Mouse (Mus musculus) 3134 (cell line): Measurements from ENCODE around the gene Abcb9.

Experiments used
- DNase-seq: peaks from one replicate; pipeline ENCODE4 v3.0.0-alpha.2; 2011; ENCODE audit warnings: low spot score; ENCODE audit not compliant: insufficient read length; ENCODE audit errors: extremely low read depth

Abcb9 gene

DNA sequence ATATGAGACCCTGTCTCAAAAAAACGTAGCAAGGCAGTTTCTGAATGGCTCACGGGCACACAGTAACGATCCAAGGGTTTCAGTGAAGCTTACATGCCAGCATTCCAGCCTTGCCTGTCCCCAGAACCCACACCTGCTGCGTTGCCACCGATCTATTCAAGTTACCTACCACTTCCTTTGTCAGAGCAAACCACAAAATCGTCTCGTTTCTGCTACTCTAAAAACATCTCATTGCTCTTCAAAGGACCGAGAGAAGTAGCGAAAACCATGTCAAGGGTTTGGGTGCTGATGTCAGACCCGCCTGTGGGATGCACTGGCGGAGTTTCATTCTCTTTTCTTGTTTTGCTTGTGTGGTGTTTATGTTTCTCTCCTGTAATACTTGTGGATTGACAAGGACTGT lies 61.1 kb downstream of the Abcb9 start:
- DNase-seq: no peak

GRCm38 (mm10) chr5:124032001-124032508 lies 63.5 kb downstream of the Abcb9 start, which contains the start of gene Vps37b:
Gene Vps37b, minus strand, starts transcription at chr5:124032270.
- DNase-seq: peak; percentile 95

- peak; percentile 57 for DNase-seq
Measured at GRCm38 (mm10) chr5:124031068-124031955, 64.3 kb downstream of the Abcb9 start.

DNA sequence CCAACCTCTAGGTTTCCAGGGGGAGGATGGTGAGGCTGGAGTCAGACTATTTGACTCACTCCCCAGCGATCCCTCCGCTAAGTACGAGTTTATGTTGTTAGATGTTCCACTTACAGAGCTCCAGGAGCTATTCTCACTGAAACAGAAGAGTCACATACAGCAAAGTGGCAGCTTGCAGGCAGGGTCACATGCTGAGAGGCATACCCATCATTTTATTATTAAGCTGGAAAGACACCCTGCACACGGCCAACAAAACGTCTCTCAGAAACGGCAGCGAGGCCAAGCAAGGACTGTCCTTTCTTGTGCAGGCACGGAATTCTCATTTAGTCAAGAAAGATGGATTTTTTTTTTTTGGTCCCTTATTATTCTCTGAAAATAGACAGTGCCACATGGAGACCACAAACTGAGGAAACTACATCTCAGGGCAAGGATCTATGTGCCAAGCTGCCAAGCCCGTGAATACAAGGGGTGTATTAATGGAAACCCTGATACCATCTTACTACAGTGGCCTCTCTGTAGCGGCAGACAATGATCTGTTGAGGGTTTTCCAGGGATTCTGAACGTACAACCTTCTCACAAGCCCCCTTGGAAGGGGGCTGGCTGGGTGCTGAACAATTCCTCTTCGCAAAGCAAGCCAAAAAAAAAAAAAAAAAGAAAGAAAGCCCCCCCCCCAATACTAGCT lies 65.1 kb downstream of the Abcb9 start:
- no peak for DNase-seq

- peak; percentile 60 for DNase-seq
Measured at GRCm38 (mm10) chr5:124029220-124030035, 66.2 kb downstream of the Abcb9 start.

- no peak for DNase-seq
Measured at GRCm38 (mm10) chr5:124028680-124029079, 66.9 kb downstream of the Abcb9 start.

DNA sequence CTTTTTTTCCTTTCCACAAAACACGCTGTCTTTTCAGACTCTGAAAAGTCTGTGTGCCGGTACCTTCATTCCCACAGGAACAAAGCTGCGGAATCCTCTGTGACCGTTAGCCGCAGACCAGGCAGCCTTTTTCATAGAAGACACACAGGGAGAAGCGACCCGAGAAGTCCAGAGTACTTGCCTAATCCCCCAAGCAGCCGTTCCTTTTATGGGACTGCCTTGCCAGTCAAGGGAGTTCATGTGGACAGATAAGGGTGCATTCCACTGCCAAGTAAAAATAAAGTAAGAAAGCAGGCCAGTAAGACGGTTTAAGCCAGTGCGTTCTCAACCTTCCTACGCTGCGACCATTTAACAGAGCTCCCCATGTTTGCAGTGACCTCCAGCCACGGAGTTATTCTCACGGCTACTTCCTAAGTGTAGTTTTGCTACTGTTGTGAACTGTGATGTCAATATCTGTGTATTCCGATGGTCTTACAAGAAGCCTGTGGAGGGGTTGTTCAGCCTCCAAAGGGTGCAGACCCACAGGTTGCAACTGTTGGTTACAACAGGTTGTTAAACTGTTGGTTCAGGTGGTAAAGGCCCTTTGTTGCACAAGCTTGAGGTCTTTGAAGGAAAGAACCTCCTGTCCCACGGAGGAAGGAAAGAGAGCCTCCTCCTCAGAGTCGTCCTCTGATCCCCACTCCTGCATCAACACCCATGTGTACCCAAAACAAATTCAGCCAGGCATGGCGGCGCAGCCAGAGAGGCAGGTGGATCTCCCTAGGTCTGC lies 67.7 kb downstream of the Abcb9 start:
- no peak for DNase-seq

- no peak for DNase-seq
Measured at GRCm38 (mm10) chr5:124026568-124026967, 69.0 kb downstream of the Abcb9 start.

DNA sequence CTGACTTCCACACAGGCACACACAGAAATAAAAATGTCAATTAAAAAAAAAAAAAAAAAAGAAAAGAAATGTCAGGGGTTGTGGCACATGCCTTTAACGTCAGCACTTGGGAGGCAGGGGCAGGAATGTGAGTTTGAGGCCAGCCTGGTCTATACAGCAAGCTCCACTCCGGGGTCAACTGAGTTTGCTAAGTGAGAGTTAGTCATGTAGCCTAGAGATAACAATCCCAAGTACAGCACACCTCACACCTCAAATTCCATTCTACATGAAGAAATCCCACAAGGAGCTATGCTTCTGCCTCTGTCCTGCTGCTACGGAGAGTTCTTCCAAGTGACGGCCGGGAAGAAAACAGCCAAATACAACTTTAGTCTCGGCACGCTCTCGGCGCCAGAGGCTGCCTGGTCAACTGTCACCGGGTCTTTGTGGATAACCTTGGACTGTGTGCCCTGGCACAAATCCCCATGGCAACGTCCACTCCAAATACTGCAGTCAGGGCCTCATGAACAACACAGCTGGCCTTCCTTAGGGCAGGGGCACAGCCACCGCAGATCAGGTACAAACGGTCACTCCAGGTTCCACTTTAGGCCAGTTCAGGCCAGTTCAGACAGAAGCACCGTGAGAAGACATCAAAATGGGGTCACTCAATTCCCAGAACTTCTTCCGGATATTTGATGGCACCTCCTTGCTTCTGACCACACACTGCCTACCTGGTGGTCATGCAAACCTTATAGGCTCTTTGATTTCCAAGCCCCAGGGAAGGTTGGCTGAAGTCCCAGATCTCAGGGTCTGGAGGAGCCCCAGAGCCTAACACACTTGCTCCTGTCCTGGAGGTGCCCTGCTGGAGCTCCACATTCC lies 69.8 kb downstream of the Abcb9 start:
- DNase-seq: no peak

DNA sequence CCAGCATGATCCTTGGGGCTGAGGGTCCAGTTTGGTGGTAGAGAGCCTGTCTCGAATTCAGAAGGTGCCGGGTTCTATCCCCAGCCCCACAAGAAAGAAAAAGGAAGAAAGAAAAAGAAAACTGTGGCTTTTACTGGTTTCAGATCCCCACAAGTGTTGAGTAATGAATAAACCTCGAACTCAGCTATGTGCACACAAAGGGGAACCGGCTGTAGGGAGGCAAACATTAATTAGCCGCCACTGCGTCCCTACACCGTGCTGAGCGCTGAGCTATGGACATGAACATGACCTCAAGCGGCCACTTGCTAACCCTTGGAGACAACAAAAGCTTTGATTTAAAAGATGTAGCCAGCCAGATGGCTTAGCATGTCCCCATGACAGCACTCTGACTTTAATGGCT lies 70.5 kb downstream of the Abcb9 start:
- DNase-seq: no peak

GRCm38 (mm10) chr5:124024677-124025076 lies 70.9 kb downstream of the Abcb9 start:
- no peak for DNase-seq

DNA sequence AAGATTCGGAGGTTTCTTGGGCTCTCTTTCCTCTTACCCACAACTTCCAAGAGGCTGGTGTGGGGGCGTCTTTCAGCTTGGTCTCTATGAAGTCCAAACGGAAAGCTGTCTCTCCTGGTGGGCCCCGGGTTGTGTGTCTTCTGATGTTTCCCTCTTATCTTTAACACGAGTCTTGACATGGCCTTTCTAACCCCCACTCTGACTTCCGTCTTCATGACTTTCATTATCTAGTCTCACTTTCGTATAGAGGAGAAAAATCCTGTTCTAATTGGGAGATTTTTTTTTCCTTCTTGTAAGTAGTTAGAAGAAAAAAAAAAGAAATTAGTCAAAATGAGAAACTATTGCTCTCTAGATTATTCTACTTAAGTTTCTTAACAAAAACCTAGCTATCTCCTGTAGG lies 73.2 kb downstream of the Abcb9 start:
- DNase-seq: no peak

- no peak for DNase-seq
Measured at GRCm38 (mm10) chr5:124021701-124022100, 73.9 kb downstream of the Abcb9 start.

GRCm38 (mm10) chr5:124021148-124021547 lies 74.5 kb downstream of the Abcb9 start:
- DNase-seq: no peak

GRCm38 (mm10) chr5:124019348-124020216 lies 76.0 kb downstream of the Abcb9 start:
- no peak for DNase-seq

DNA sequence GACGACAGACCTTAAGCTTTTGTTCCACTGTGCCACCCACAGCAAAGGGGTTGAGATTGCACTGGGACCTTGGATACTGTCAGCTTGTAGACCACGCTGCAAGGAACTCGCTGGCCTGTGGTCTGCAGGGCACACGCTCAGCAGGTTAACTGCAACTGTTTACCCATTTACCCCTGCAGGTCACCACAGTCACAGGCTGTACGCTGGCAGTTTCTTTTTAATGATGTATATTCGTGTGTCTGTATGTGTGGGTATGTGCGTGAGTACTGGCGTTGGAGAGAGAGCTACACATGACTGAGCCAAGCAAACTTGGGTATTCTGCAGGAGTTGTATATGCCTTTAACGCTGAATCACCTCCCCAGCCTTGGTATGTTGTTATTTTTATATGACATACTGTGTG lies 76.9 kb downstream of the Abcb9 start:
- no peak for DNase-seq

- DNase-seq: no peak
Measured at GRCm38 (mm10) chr5:124017941-124018340, 77.7 kb downstream of the Abcb9 start.

- DNase-seq: no peak
Measured at GRCm38 (mm10) chr5:124016291-124016821, 79.2 kb downstream of the Abcb9 start.
